Mouse (Mus musculus) thymus, adult 2 months (tissue): ENCODE measurements at regions not wholly inside any gene's neighbourhood (a gene's known extent, or its start where the extent isn't known, plus 50 kb on each side); places are given as distances from the start of the nearest gene placed in this dataset.

Experiments
- CTCF ChIP-seq: fragments of 200-500 bp; IDR thresholded peaks from 2 replicates; pipeline ENCODE4 v1.5.1; 2012; ENCODE audit warnings: mild to moderate bottlenecking, control low read depth, low read length, moderate library complexity, borderline replicate concordance; ENCODE audit not compliant: control insufficient read depth, poor library complexity, insufficient read depth; ENCODE audit errors: extremely low read depth
- POLR2A ChIP-seq: fragments of 200-500 bp; IDR thresholded peaks from 2 replicates; pipeline ENCODE4 v1.6.1; 2012; ENCODE audit warnings: mild to moderate bottlenecking, low read length, control low read depth, moderate library complexity; ENCODE audit not compliant: control insufficient read depth, poor library complexity, insufficient read depth; ENCODE audit errors: extremely low read depth

GRCm38 (mm10) chr8:107876455-107876854 lies 66.0 kb upstream of the Zfhx3 start:
- no peak for TF ChIP-seq CTCF
- TF ChIP-seq POLR2A, result no peak
